Mouse (Mus musculus) neural tube, embryonic 13.5 days (tissue): Measurements from ENCODE around the gene Ppp4r3a. TPM values are rescaled to one million over a fixed set of nuclear protein-coding genes. Genes with fewer than 3 reads are reported as not detected.

Experiments used
- ATAC-seq: fragments of 200-750 bp; cut with Nextera tagmentation; 2 replicates; pipeline ENCODE4 v1.8.0; 2017; ENCODE audit warnings: low read depth, mild to moderate bottlenecking, moderate TSS enrichment, moderate library complexity
- H3K27ac ChIP-seq: fragments of 300-500 bp; sonication (generic); replicated peaks from 2 replicates; pipeline ENCODE4 v1.5.1; 2015; ENCODE audit warnings: moderate library complexity, mild to moderate bottlenecking, inconsistent platforms
- H3K27me3 ChIP-seq: fragments of 300-500 bp; sonication (generic); 2 replicates; pipeline ENCODE4 v1.6.1; 2015; ENCODE audit warnings: mild to moderate bottlenecking, inconsistent platforms
- H3K36me3 ChIP-seq: fragments of 300-500 bp; sonication (generic); 2 replicates; pipeline ENCODE4 v1.6.1; 2015; ENCODE audit warnings: mild to moderate bottlenecking, inconsistent platforms
- H3K4me1 ChIP-seq: fragments of 300-500 bp; sonication (generic); replicated peaks from 2 replicates; pipeline ENCODE4 v1.6.1; 2015; ENCODE audit warnings: inconsistent platforms
- H3K4me2 ChIP-seq: fragments of 300-500 bp; sonication (generic); 2 replicates; pipeline ENCODE4 v1.6.1; 2015; ENCODE audit warnings: inconsistent platforms, mild to moderate bottlenecking, moderate library complexity
- H3K4me3 ChIP-seq: fragments of 300-500 bp; sonication (generic); 2 replicates; pipeline ENCODE4 v1.5.1; 2015; ENCODE audit warnings: mild to moderate bottlenecking, inconsistent platforms
- H3K9ac ChIP-seq: fragments of 300-500 bp; sonication (generic); 2 replicates; pipeline ENCODE4 v1.6.1; 2015; ENCODE audit warnings: moderate library complexity, mild to moderate bottlenecking, inconsistent platforms
- H3K9me3 ChIP-seq: fragments of 300-500 bp; sonication (generic); 2 replicates; pipeline ENCODE4 v1.6.1; 2016; ENCODE audit warnings: inconsistent platforms
- WGBS: fragments of 180-500 bp; shearing (Covaris S2); methylation state at CpG from one replicate; pipeline ENCODE4 v1.1.7; 2015; 5-methylcytosine and 5-hydroxymethylcytosine counted together
- microRNA counts: library from miRNA; unstranded; fragments of <30 nt; microRNA quantifications from one replicate; lab custom pipeline; 2016
- microRNA-seq: library from miRNA; unstranded; fragments of <30 nt; microRNA quantifications from one replicate; pipeline ENCODE4, GENCODE M21; 2016
- polyA plus RNA-seq: library from polyadenylated mRNA; unstranded; fragments of >200 nt; fragmentation: Nextera tagmentation; extraction: Ambion mirVana; gene quantifications from 2 replicates; pipeline ENCODE4 v1.2.1, GENCODE M21; 2015

Gene Ppp4r3a
- polyA plus RNA-seq, 1 experiment from 2014 or later, result 31.6 TPM

GRCm38 (mm10) chr12:100996378-100996898, 87.1 kb downstream of the Ppp4r3a start:
- Histone ChIP-seq H3K4me1 (peaks cover 82% of the 10 kb centered on the region), H3K9me3 (no peaks in the 10 kb centered on the region), H3K9ac (0 out of 2 replicates have a peak overlapping the region, but pooled peaks have one; percentile 31), H3K4me3 (no peak overlapping the region), H3K36me3 (no peaks in the 10 kb centered on the region), H3K27me3 (peaks cover 5% of the 10 kb centered on the region; the same call in 1 of the 2 replicates), H3K4me2 (no peak overlapping the region), H3K27ac (no peak overlapping the region)
- 18% methylated on average over 5 of the region's 5 CpGs for WGBS
- ATAC-seq, result no peak

- H3K4me3 ChIP-seq, result no peak overlapping the region
- H3K27ac ChIP-seq, result no peak overlapping the region
- no peak for ATAC-seq
- WGBS, result 49% methylated on average over 16 of the region's 16 CpGs
- no peak overlapping the region for H3K4me2 ChIP-seq
- no peaks in the 10 kb centered on the region for H3K9me3 ChIP-seq
- peaks cover 5% of the 10 kb centered on the region; the same call in 1 of the 2 replicates for H3K27me3 ChIP-seq
- peaks cover 83% of the 10 kb centered on the region for H3K4me1 ChIP-seq
- no peaks in the 10 kb centered on the region for H3K36me3 ChIP-seq
- H3K9ac ChIP-seq, result peak overlapping the region; percentile 31
Observed at GRCm38 (mm10) chr12:100995607-100996377, 87.7 kb downstream of the Ppp4r3a start.

- ATAC-seq, result no peak
- H3K36me3 ChIP-seq, result no peaks in the 10 kb centered on the region
- peaks cover 5% of the 10 kb centered on the region; the same call in 1 of the 2 replicates for H3K27me3 ChIP-seq
- no peak overlapping the region for H3K27ac ChIP-seq
- no peak overlapping the region for H3K9ac ChIP-seq
- no peaks in the 10 kb centered on the region for H3K9me3 ChIP-seq
- WGBS, result 86% methylated on average over 3 of the region's 3 CpGs
- no peak overlapping the region for H3K4me2 ChIP-seq
- peaks cover 90% of the 10 kb centered on the region for H3K4me1 ChIP-seq
- H3K4me3 ChIP-seq, result no peak overlapping the region
Observed at GRCm38 (mm10) chr12:100994140-100995015, 89.1 kb downstream of the Ppp4r3a start.

- Histone ChIP-seq H3K27ac (no peak overlapping the region), H3K4me1 (peaks cover 90% of the 10 kb centered on the region), H3K4me2 (no peak overlapping the region), H3K27me3 (peaks cover 6% of the 10 kb centered on the region; the same call in 1 of the 2 replicates), H3K36me3 (no peaks in the 10 kb centered on the region), H3K9me3 (no peaks in the 10 kb centered on the region), H3K9ac (no peak overlapping the region), H3K4me3 (no peak overlapping the region)
- no peak for ATAC-seq
- 56% methylated on average over 3 of the region's 3 CpGs for WGBS
Observed at GRCm38 (mm10) chr12:100993146-100993545, 90.4 kb downstream of the Ppp4r3a start.

GRCm38 (mm10) chr12:100992505-100992904, 91.0 kb downstream of the Ppp4r3a start:
- Histone ChIP-seq H3K4me2 (no peak overlapping the region), H3K9ac (no peak overlapping the region), H3K27me3 (peaks cover 9% of the 10 kb centered on the region; the same call in 1 of the 2 replicates), H3K4me1 (peaks cover 86% of the 10 kb centered on the region), H3K27ac (no peak overlapping the region), H3K9me3 (no peaks in the 10 kb centered on the region), H3K4me3 (no peak overlapping the region), H3K36me3 (no peaks in the 10 kb centered on the region)
- 69% methylated on average over 7 of the region's 7 CpGs for WGBS
- no peak for ATAC-seq

- Histone ChIP-seq H3K4me3 (no peak overlapping the region), H3K27ac (peak overlapping the region; percentile 70; the same call in 1 of the 2 replicates), H3K9me3 (no peaks in the 10 kb centered on the region), H3K36me3 (no peaks in the 10 kb centered on the region), H3K4me1 (peaks cover 77% of the 10 kb centered on the region), H3K27me3 (peaks cover 9% of the 10 kb centered on the region; the same call in 1 of the 2 replicates), H3K4me2 (no peak overlapping the region), H3K9ac (no peak overlapping the region)
- ATAC-seq, result no peak
- 67% methylated on average over 3 of the region's 3 CpGs for WGBS
Observed at GRCm38 (mm10) chr12:100991119-100991518, 92.4 kb downstream of the Ppp4r3a start.

GRCm38 (mm10) chr12:100990291-100990690, 93.2 kb downstream of the Ppp4r3a start:
- Histone ChIP-seq H3K9me3 (no peaks in the 10 kb centered on the region), H3K4me2 (peak overlapping the region; percentile 16; the same call in 1 of the 2 replicates), H3K27ac (peak overlapping the region; percentile 70), H3K36me3 (no peaks in the 10 kb centered on the region), H3K4me1 (peaks cover 70% of the 10 kb centered on the region), H3K4me3 (no peak overlapping the region), H3K9ac (peak overlapping the region; percentile 17; the same call in 1 of the 2 replicates), H3K27me3 (peaks cover 9% of the 10 kb centered on the region; the same call in 1 of the 2 replicates)
- WGBS, result 10% methylated on average over 12 of the region's 12 CpGs
- peak; percentile 82 for ATAC-seq

GRCm38 (mm10) chr12:100989780-100990288, 93.7 kb downstream of the Ppp4r3a start:
- peak overlapping the region; percentile 17; the same call in 1 of the 2 replicates for H3K9ac ChIP-seq
- H3K27ac ChIP-seq, result peak overlapping the region; percentile 70
- H3K4me2 ChIP-seq, result peak overlapping the region; percentile 16; the same call in 1 of the 2 replicates
- H3K4me3 ChIP-seq, result no peak overlapping the region
- no peaks in the 10 kb centered on the region for H3K9me3 ChIP-seq
- peaks cover 8% of the 10 kb centered on the region; the same call in 1 of the 2 replicates for H3K27me3 ChIP-seq
- peaks cover 70% of the 10 kb centered on the region for H3K4me1 ChIP-seq
- 43% methylated on average over 4 of the region's 4 CpGs for WGBS
- peak; percentile 12 for ATAC-seq
- H3K36me3 ChIP-seq, result no peaks in the 10 kb centered on the region

MicroRNAs within 50 kb of the gene (microRNA counts, 519-probe panel; counts per million panel counts)
- microRNA mmu-miR-1190 (lab: Ali Mortazavi, UCI), result not detected

Small RNA genes lying within 50 kb of the gene (microRNA-seq; reads per million reads assigned to microRNA genes)
- gene Mir1190, result not detected

Other genes starting within 250 kb of the Ppp4r3a start
- gene Gpr68, start 175.5 kb downstream of the Ppp4r3a start, polyA plus RNA-seq, result 2.1 and 2.2 TPM in 2 replicates
- 11.0 and 11.8 TPM in 2 replicates for gene Ccdc88c, start 54.6 kb downstream of the Ppp4r3a start, polyA plus RNA-seq